Mouse (Mus musculus): ENCODE measurements around the gene Olfr527.

Gene Olfr527

GRCm38 (mm10) chr7:140333717-140334116 lies at the start of gene Olfr527:
Gene Olfr527 (plus strand): TSS chr7:140334017.
- DNase-seq (ENCODE audit: low spot score) = no peak

- no peak for DNase-seq (ENCODE audit: low spot score)
Observed at GRCm38 (mm10) chr7:140295746-140296145, 38.1 kb upstream of the Olfr527 start.

- DNase-seq (ENCODE audit: low spot score) = no peak
Observed at GRCm38 (mm10) chr7:140296876-140297275, 36.9 kb upstream of the Olfr527 start.

GRCm38 (mm10) chr7:140299416-140299815 lies 34.4 kb upstream of the Olfr527 start:
- DNase-seq (ENCODE audit: low spot score) = no peak

- no peak for DNase-seq (ENCODE audit: low spot score)
Observed at GRCm38 (mm10) chr7:140319861-140320385, 13.9 kb upstream of the Olfr527 start.

- DNase-seq (ENCODE audit: low spot score) = no peak
Observed at GRCm38 (mm10) chr7:140320558-140320957, 13.3 kb upstream of the Olfr527 start, which contains the start of gene Olfr525. Gene Olfr525 (plus strand): TSS chr7:140320858.

- DNase-seq (ENCODE audit: low spot score) = no peak
Observed at GRCm38 (mm10) chr7:140321135-140321534, 12.7 kb upstream of the Olfr527 start.

DNA sequence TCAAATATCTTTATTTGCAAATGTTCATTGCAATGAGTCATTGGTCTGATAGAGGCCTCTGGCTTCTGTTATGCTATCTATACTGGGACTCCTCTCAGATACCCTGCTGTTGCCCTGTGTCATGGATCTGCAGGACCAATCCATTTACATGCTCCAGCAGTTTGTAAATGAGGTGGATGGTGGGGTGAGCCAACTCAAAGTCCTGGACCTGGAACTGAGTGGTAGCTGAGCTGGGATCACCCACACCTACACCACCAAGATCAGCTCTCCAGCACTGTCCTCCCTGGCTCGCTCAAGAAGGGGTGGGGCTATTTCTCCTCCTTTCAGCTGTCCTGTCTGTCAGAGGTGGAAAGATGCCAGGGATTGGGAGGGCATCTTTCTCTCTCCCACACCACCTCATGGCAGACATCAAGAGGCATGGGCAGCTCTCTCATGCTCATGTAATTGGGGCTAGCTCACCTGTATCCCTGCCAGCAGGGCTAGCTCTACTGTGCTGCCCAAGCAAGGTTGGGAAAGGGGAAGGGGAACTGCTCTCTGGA lies 4.0 kb upstream of the Olfr527 start:
- no peak for DNase-seq (ENCODE audit: low spot score)

- no peak for DNase-seq (ENCODE audit: low spot score)
Observed at GRCm38 (mm10) chr7:140361571-140361970, 27.8 kb downstream of the Olfr527 start, which contains the start of gene Olfr60. Gene Olfr60 (minus strand): TSS chr7:140361671.

DNA sequence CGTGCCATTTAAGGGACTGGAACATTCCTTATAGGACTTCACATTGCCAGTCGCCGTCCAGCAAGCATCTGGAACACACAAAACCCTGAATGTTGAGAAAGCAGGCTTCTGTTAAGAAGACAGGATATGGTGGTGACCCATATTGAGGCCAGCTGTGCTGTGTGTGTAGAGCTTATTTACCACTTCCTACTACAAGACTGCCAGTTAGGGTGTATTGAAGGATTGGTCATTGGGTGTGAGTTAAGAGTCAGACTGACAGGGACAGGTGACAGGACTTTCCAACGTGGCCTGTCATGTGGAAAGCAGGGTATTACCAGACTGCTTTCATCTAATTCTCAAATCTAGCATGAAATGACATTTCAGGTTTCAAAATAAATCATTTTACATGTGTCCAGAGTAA lies 40.5 kb downstream of the Olfr527 start:
- DNase-seq (ENCODE audit: low spot score) = no peak

- DNase-seq (ENCODE audit: low spot score) = no peak
Observed at GRCm38 (mm10) chr7:140376231-140376630, 42.4 kb downstream of the Olfr527 start, which contains the start of gene Olfr530. Gene Olfr530 (minus strand): TSS chr7:140376331.

DNA sequence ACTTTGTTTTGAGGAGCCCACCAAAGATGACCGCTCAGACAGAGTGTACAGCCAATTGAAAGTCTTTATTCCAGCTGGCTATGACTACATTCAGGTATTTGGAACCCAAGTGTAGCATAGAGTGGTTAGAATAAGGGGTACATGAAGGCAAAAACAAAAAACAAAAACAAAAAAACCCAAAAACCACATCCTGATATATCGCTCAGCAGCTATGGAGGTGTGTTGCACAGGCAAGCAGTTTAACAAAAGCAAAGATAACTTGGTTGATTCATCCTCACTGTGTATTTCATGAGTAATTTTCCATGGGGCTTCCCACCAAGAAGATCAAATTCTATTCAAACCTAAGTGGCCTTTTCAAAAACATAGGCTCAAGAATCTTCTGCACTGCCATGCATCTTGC lies 43.1 kb downstream of the Olfr527 start:
- DNase-seq (ENCODE audit: low spot score) = no peak
